Mouse (Mus musculus) liver, embryonic 11.5 days (tissue): Measurements from ENCODE around the gene Gm20696. TPM values are rescaled to one million over a fixed set of nuclear protein-coding genes. Genes with fewer than 3 reads are reported as not detected.
A peak's percentile ranks its signal among the peaks of the same experiment; 100 is the strongest.

Experiments used
- ATAC-seq: fragments of 200-750 bp; cut with Nextera tagmentation; replicated peaks from 2 replicates; pipeline ENCODE4 v1.8.0; 2017; ENCODE audit warnings: moderate number of reproducible peaks, mild to moderate bottlenecking, moderate TSS enrichment, moderate library complexity; ENCODE audit not compliant: low FRiP score
- DNase-seq: peaks from one replicate; pipeline ENCODE4 v3.0.0-alpha.2; 2017; ENCODE audit warnings: low spot score
- H3K27ac ChIP-seq: fragments of 300-500 bp; sonication (generic); 2 replicates; pipeline ENCODE4 v1.5.1; 2014; ENCODE audit warnings: mild to moderate bottlenecking, low read depth, low read length, control low read depth
- H3K27me3 ChIP-seq: fragments of 300-500 bp; sonication (generic); replicated peaks from 2 replicates; pipeline ENCODE4 v1.6.1; 2014; ENCODE audit warnings: low read length, mixed read lengths; ENCODE audit not compliant: control insufficient read depth, insufficient read depth
- H3K36me3 ChIP-seq: fragments of 300-500 bp; sonication (generic); 2 replicates; pipeline ENCODE4 v1.6.1; 2014; ENCODE audit warnings: mild to moderate bottlenecking, low read length, moderate library complexity, mixed read lengths; ENCODE audit not compliant: control insufficient read depth, insufficient read depth
- H3K4me1 ChIP-seq: fragments of 300-500 bp; sonication (generic); replicated peaks from 2 replicates; pipeline ENCODE4 v1.6.1; 2014; ENCODE audit warnings: low read length, mixed read lengths; ENCODE audit not compliant: control insufficient read depth, insufficient read depth
- H3K4me2 ChIP-seq: fragments of 300-500 bp; sonication (generic); 2 replicates; pipeline ENCODE4 v1.6.1; 2014; ENCODE audit warnings: mild to moderate bottlenecking, control low read depth, moderate library complexity
- H3K4me3 ChIP-seq: fragments of 300-500 bp; sonication (generic); 2 replicates; pipeline ENCODE4 v1.5.1; 2014; ENCODE audit warnings: low read depth, low read length, control low read depth
- H3K9ac ChIP-seq: fragments of 300-500 bp; sonication (generic); 2 replicates; pipeline ENCODE4 v1.6.1; 2014; ENCODE audit warnings: low read depth, low read length, control low read depth
- H3K9me3 ChIP-seq: fragments of 300-500 bp; sonication (generic); 2 replicates; pipeline ENCODE4 v1.6.1; 2016; ENCODE audit warnings: low read length, inconsistent platforms, mixed read lengths; ENCODE audit not compliant: control insufficient read depth
- WGBS: fragments of 180-500 bp; shearing (Covaris S2); extraction: QIAGEN DNeasy Blood & Tissue Kit; methylation state at CpG from one replicate; pipeline ENCODE4 v1.1.7; 2014; 5-methylcytosine and 5-hydroxymethylcytosine counted together
- polyA plus RNA-seq: library from polyadenylated mRNA; unstranded; fragments of >200 nt; fragmentation: Nextera tagmentation; extraction: Ambion mirVana; gene quantifications from 2 replicates; pipeline ENCODE4 v1.2.1, GENCODE M21; 2014

Gm20696 gene
- polyA plus RNA-seq, 1 experiment from 2014 or later: 2.4 TPM

DNA sequence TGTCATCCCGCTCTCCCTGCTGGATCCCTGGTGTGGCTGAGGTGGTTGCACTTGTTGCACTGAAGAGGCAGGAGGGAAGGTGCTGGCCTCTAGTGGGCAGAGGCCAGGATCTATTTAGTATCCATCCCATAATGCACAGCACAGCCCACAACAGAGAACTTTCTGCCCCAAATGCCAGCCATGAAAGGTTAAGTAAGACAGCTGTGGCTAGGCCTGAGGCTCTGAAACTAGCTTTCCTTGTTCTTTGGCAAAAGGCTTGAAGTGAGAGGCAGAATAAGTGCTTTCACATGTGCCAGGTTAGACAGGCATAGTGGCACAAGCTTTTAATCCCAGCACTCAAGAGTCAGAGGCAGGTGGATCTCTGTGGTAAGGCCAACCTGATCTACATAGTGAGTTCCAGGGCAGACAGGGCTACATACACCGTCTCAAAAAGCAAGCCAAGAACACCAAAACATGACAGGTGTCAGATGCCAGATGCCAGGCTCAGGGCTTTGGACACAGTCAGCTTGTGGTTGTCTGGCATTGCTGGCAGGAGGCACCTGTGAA is 281.5 kb downstream of the Gm20696 start:
- Histone ChIP-seq H3K9ac (no peak overlapping the region), H3K4me1 (peaks cover 12% of the 10 kb centered on the region), H3K4me3 (no peak overlapping the region), H3K9me3 (no peaks in the 10 kb centered on the region), H3K27me3 (no peaks in the 10 kb centered on the region), H3K36me3 (no peaks in the 10 kb centered on the region), H3K27ac (no peak overlapping the region), H3K4me2 (no peak overlapping the region)
- no peak for DNase-seq
- no peak for ATAC-seq
- WGBS: 82% methylated on average over 2 of the region's 2 CpGs

GRCm38 (mm10) chr6:99383846-99384472 is 282.6 kb downstream of the Gm20696 start:
- no peak overlapping the region for H3K4me3 ChIP-seq
- no peak for ATAC-seq
- 59% methylated on average over 4 of the region's 4 CpGs for WGBS
- H3K27ac ChIP-seq: no peak overlapping the region; the same call in 1 of the 2 replicates
- H3K9ac ChIP-seq: no peak overlapping the region
- no peaks in the 10 kb centered on the region for H3K9me3 ChIP-seq
- H3K4me2 ChIP-seq: no peak overlapping the region
- no peaks in the 10 kb centered on the region for H3K36me3 ChIP-seq
- peaks cover 15% of the 10 kb centered on the region for H3K4me1 ChIP-seq
- DNase-seq: no peak
- no peaks in the 10 kb centered on the region for H3K27me3 ChIP-seq

- Histone ChIP-seq H3K27ac (no peak overlapping the region), H3K9ac (no peak overlapping the region), H3K36me3 (no peaks in the 10 kb centered on the region), H3K9me3 (no peaks in the 10 kb centered on the region), H3K4me3 (no peak overlapping the region), H3K27me3 (no peaks in the 10 kb centered on the region), H3K4me2 (no peak overlapping the region), H3K4me1 (peaks cover 3% of the 10 kb centered on the region; the same call in 1 of the 2 replicates)
- no peak for DNase-seq
- no peak for ATAC-seq
- WGBS: 70% methylated on average over 5 of the region's 5 CpGs
These were observed 286.5 kb downstream of the Gm20696 start for GRCm38 (mm10) chr6:99380146-99380545.

DNA sequence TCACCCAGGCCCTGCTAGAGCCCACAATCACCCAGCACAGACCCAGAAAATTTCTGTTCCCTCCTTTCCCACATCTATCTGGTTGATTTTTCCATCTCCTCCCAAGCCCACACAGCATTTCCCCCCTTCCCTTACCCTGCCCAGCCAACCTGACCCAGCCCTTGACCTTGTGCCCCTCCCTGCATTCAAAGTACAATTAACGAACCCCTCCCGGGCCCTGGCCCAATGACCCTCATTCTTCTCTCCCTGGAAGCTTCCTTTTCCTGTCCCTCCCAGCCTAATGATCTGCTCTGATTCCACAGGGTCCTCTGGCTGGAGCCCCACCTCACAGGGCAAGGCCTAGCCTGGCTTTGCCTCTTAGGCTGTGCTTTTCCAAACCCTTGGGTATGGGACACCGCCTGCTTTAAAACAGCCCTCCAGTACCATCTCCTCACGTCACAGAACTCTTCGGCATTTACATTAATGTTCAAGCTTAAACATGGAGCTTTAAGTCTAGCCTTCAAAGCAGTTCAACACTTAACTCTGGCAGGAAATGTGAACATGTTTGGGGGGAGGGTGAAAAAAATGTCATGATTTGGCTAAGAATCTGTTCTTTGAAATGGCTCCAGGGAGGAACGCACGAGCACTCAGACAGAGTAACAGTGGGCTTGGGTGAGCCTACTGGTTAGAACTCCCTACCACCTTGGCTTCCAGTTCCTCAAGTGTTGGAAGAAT is 287.4 kb downstream of the Gm20696 start:
- peak; percentile 29; the same call in 1 of the 2 replicates for ATAC-seq
- H3K27ac ChIP-seq: no peak overlapping the region

DNA sequence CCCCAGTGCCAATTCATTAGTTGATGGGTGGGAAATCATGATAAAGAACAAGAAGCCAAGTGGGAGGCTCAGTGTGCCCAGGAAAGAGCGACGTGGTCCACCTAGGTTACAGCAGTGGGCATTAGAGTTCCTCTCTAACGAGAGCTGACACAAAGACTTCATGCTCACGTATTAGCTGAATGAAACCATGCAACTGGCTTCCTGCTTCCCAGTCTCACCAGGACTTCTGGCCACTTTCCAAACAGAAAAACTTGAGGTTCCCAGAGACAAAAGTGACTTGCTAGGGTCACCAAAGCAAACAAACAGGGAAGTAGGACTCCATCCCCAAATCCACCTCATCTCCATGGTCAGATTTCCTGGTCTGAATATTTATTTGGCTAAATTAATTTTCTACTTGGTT is 288.9 kb downstream of the Gm20696 start:
- no peak for ATAC-seq
- DNase-seq: no peak
- H3K4me1 ChIP-seq: peaks cover 6% of the 10 kb centered on the region; the same call in 1 of the 2 replicates

More for the DNA sequence above, 287.4 kb downstream of the Gm20696 start:
- Histone ChIP-seq H3K9ac (no peak overlapping the region), H3K36me3 (no peaks in the 10 kb centered on the region), H3K4me3 (no peak overlapping the region), H3K4me1 (peaks cover 6% of the 10 kb centered on the region; the same call in 1 of the 2 replicates), H3K4me2 (no peak overlapping the region), H3K27me3 (no peaks in the 10 kb centered on the region), H3K9me3 (no peaks in the 10 kb centered on the region)
- DNase-seq: no peak
- WGBS: 71% methylated on average over 7 of the region's 7 CpGs

GRCm38 (mm10) chr6:99377131-99377530 is 289.5 kb downstream of the Gm20696 start:
- Histone ChIP-seq H3K9ac (no peak overlapping the region), H3K27me3 (no peaks in the 10 kb centered on the region), H3K4me3 (no peak overlapping the region), H3K9me3 (no peaks in the 10 kb centered on the region), H3K36me3 (no peaks in the 10 kb centered on the region), H3K4me2 (no peak overlapping the region), H3K27ac (no peak overlapping the region), H3K4me1 (peaks cover 6% of the 10 kb centered on the region; the same call in 1 of the 2 replicates)
- WGBS: 62% methylated on average over 2 of the region's 2 CpGs
- no peak for DNase-seq
- no peak for ATAC-seq

More for the DNA sequence above, 288.9 kb downstream of the Gm20696 start:
- no peaks in the 10 kb centered on the region for H3K36me3 ChIP-seq
- H3K9me3 ChIP-seq: no peaks in the 10 kb centered on the region
- H3K27me3 ChIP-seq: no peaks in the 10 kb centered on the region
- no peak overlapping the region for H3K9ac ChIP-seq
- H3K27ac ChIP-seq: no peak overlapping the region
- WGBS: 78% methylated on average over 4 of the region's 4 CpGs
- H3K4me3 ChIP-seq: no peak overlapping the region
- H3K4me2 ChIP-seq: no peak overlapping the region

- Histone ChIP-seq H3K4me3 (no peak overlapping the region), H3K27me3 (no peaks in the 10 kb centered on the region), H3K4me2 (no peak overlapping the region), H3K36me3 (no peaks in the 10 kb centered on the region), H3K9ac (no peak overlapping the region), H3K4me1 (peaks cover 6% of the 10 kb centered on the region; the same call in 1 of the 2 replicates), H3K9me3 (no peaks in the 10 kb centered on the region), H3K27ac (no peak overlapping the region)
- DNase-seq: no peak
- ATAC-seq: no peak
- WGBS: 83% methylated on average over 8 of the region's 8 CpGs
These were observed 289.9 kb downstream of the Gm20696 start for GRCm38 (mm10) chr6:99376721-99377120.

DNA sequence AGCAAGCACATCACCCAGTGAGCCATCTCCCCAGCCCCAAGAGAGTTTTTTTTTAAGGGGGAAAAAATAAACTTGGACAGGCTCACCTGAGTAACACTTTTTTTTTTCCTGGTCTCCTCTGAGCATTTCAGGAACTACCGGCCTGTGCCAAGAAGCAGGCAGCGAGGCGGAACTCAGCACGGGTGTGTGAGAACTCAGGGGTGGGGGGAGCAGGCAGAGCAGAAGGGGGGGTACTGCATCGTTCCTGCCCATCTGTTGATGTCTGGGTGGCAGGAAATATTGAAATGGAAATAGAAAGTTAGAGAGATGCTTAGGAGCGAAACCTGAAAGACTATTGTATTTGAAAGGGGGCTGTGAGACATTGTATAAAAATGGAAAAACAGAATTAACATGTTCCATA is 290.7 kb downstream of the Gm20696 start:
- no peak overlapping the region for H3K4me2 ChIP-seq
- ATAC-seq: no peak
- no peak overlapping the region for H3K4me3 ChIP-seq
- 76% methylated on average over 6 of the region's 6 CpGs for WGBS
- H3K27me3 ChIP-seq: no peaks in the 10 kb centered on the region
- no peak for DNase-seq
- H3K27ac ChIP-seq: no peak overlapping the region
- H3K4me1 ChIP-seq: peaks cover 6% of the 10 kb centered on the region; the same call in 1 of the 2 replicates
- no peaks in the 10 kb centered on the region for H3K36me3 ChIP-seq
- no peak overlapping the region for H3K9ac ChIP-seq
- H3K9me3 ChIP-seq: no peaks in the 10 kb centered on the region
